Mouse (Mus musculus) liver, adult 2 months (tissue): ENCODE measurements around the gene Gm3854. TPM values are rescaled to one million over a fixed set of nuclear protein-coding genes. Genes with fewer than 3 reads are reported as not detected.

Experiments
- DNase-seq: peaks from one replicate; pipeline ENCODE4 v3.0.0-alpha.2; 2011; ENCODE audit warnings: low read depth, low spot score; ENCODE audit errors: extremely low read depth
- H3K27ac ChIP-seq: fragments of 200-500 bp; replicated peaks from 2 replicates; pipeline ENCODE4 v1.5.1; 2012; ENCODE audit warnings: low read depth, mild to moderate bottlenecking, control low read depth, inconsistent platforms, low read length; ENCODE audit not compliant: insufficient read depth
- H3K27me3 ChIP-seq: fragments of 200-500 bp; 2 replicates; pipeline ENCODE4 v1.6.1; 2012; ENCODE audit warnings: mild to moderate bottlenecking, moderate library complexity, low read length, inconsistent platforms; ENCODE audit not compliant: control insufficient read depth, insufficient read depth
- H3K36me3 ChIP-seq: fragments of 200-500 bp; 2 replicates; pipeline ENCODE4 v1.6.1; 2012; ENCODE audit warnings: low read length, inconsistent platforms; ENCODE audit not compliant: control insufficient read depth, insufficient read depth
- H3K4me1 ChIP-seq: fragments of 200-500 bp; 2 replicates; pipeline ENCODE4 v1.6.1; 2011; ENCODE audit warnings: low read length; ENCODE audit not compliant: control insufficient read depth, insufficient read depth
- H3K4me3 ChIP-seq: fragments of 200-500 bp; 2 replicates; pipeline ENCODE4 v1.5.1; 2011; ENCODE audit warnings: low read depth, mild to moderate bottlenecking, control low read depth, low read length, moderate library complexity; ENCODE audit not compliant: insufficient read depth
- H3K79me2 ChIP-seq: fragments of 200-500 bp; 2 replicates; pipeline ENCODE4 v1.6.1; 2012; ENCODE audit warnings: inconsistent platforms, mild to moderate bottlenecking, low read length, moderate library complexity; ENCODE audit not compliant: control insufficient read depth, insufficient read depth
- H3K9ac ChIP-seq: fragments of 200-500 bp; 2 replicates; pipeline ENCODE4 v1.6.1; 2012; ENCODE audit warnings: low read depth, mild to moderate bottlenecking, control low read depth, inconsistent platforms, low read length
- CTCF ChIP-seq: fragments of 200-500 bp; IDR thresholded peaks from 2 replicates; pipeline ENCODE4 v1.5.1; 2011; ENCODE audit warnings: low read depth, low read length, control low read depth
- POLR2A ChIP-seq: fragments of 200-500 bp; IDR thresholded peaks from 2 replicates; pipeline ENCODE4 v1.6.1; 2011; ENCODE audit warnings: low read length, control low read depth; ENCODE audit not compliant: insufficient read depth; ENCODE audit errors: extremely low read depth
- WGBS: fragments of 180-500 bp; shearing (Covaris S2); methylation state at CpG from one replicate; pipeline ENCODE4 v1.1.7; 2018; 5-methylcytosine and 5-hydroxymethylcytosine counted together
- polyA plus RNA-seq: library from polyadenylated mRNA; depleted of rRNA; stranded (reverse); fragments of >200 nt; gene quantifications from 2 replicates; pipeline ENCODE4 v1.2.3, GENCODE M21; 2012
- total RNA-seq: library from RNA; depleted of rRNA; stranded (reverse); fragments of >200 nt; gene quantifications from 2 replicates; pipeline ENCODE4 v1.2.3, GENCODE M21; 2014

Gm3854 gene
- total and polyA plus RNA-seq, 2 experiments = under 0.01 TPM; not detected in 1

GRCm38 (mm10) chr7:6372993-6373392 lies 29.4 kb downstream of the Gm3854 start:
- H3K36me3 ChIP-seq = peaks cover 22% of the 10 kb centered on the region
- H3K27ac ChIP-seq = no peak overlapping the region
- H3K4me3 ChIP-seq = no peak overlapping the region
- H3K4me1 ChIP-seq = no peaks in the 10 kb centered on the region
- no peak for DNase-seq
- 81% methylated on average over 3 of the region's 3 CpGs for WGBS
- no peaks in the 10 kb centered on the region for H3K27me3 ChIP-seq
- no peak for TF ChIP-seq POLR2A
- no peak for TF ChIP-seq CTCF
- no peak overlapping the region for H3K9ac ChIP-seq
- no peaks in the 10 kb centered on the region for H3K79me2 ChIP-seq

GRCm38 (mm10) chr7:6378441-6378840 lies 34.9 kb downstream of the Gm3854 start:
- Histone ChIP-seq H3K27me3 (no peaks in the 10 kb centered on the region), H3K36me3 (peaks cover 8% of the 10 kb centered on the region), H3K4me3 (no peak overlapping the region), H3K4me1 (peaks cover under 1% of the 10 kb centered on the region; the same call in 1 of the 2 replicates), H3K27ac (no peak overlapping the region), H3K9ac (no peak overlapping the region), H3K79me2 (no peaks in the 10 kb centered on the region)
- no peak for DNase-seq
- TF ChIP-seq POLR2A (no peak), CTCF (no peak)
- WGBS = 85% methylated on average over 8 of the region's 8 CpGs

GRCm38 (mm10) chr7:6381431-6381830 lies 37.9 kb downstream of the Gm3854 start:
- DNase-seq = no peak
- peaks cover 3% of the 10 kb centered on the region; the same call in 1 of the 2 replicates for H3K4me1 ChIP-seq
- peaks cover 5% of the 10 kb centered on the region; the same call in 1 of the 2 replicates for H3K36me3 ChIP-seq
- no peak overlapping the region for H3K9ac ChIP-seq
- no peak overlapping the region for H3K4me3 ChIP-seq
- no peaks in the 10 kb centered on the region for H3K27me3 ChIP-seq
- H3K79me2 ChIP-seq = no peaks in the 10 kb centered on the region
- WGBS = 82% methylated on average over 2 of the region's 2 CpGs
- no peak overlapping the region for H3K27ac ChIP-seq
- TF ChIP-seq CTCF = no peak

DNA sequence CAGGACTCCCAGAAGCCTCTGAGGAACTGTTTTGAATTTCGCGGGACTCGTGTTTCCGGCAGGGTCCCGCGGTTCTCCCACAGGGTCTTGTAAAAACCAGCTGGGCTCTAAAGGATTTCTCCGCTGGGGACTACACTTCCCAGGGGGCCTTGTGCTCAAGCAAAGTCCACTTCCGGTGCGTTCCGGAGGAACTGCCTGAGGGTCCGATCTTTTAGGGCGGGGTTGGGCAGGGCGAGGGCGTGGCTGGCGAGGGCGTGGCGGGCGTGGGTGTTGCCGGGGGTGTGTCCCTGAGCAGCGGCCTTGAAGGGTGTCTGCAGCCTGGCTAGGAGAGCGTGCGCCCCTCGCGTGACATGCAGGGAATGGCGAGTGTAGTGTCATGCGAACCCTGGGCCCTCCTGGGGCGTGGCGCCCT lies 39.5 kb downstream of the Gm3854 start, which contains the start of gene Zfp28:
Zfp28 (plus strand) TSS at position 252 of the 412 bp plus-strand sequence.
- H3K4me1 ChIP-seq = peaks cover 3% of the 10 kb centered on the region; the same call in 1 of the 2 replicates
- peak; percentile 80 for DNase-seq
- no peaks in the 10 kb centered on the region for H3K79me2 ChIP-seq
- H3K9ac ChIP-seq = peak within 1 kb of the TSS; percentile 62
- H3K36me3 ChIP-seq = peaks cover 2% of the 10 kb centered on the region; the same call in 1 of the 2 replicates
- no peaks in the 10 kb centered on the region for H3K27me3 ChIP-seq
- under 1% methylated on average over 27 of the region's 28 CpGs for WGBS
- H3K4me3 ChIP-seq = peak within 1 kb of the TSS; percentile 71
- TF ChIP-seq POLR2A = no peak
- TF ChIP-seq CTCF = no peak
- no peak within 1 kb of the TSS for H3K27ac ChIP-seq

- TF ChIP-seq POLR2A = no peak
- no peak for TF ChIP-seq CTCF
- no peaks in the 10 kb centered on the region for H3K79me2 ChIP-seq
- no peak for DNase-seq
- H3K27me3 ChIP-seq = no peaks in the 10 kb centered on the region
- WGBS = 70% methylated on average over 8 of the region's 8 CpGs
- peaks cover 3% of the 10 kb centered on the region; the same call in 1 of the 2 replicates for H3K4me1 ChIP-seq
- H3K36me3 ChIP-seq = no peaks in the 10 kb centered on the region; the same call in 1 of the 2 replicates
- no peak overlapping the region; the same call in 1 of the 2 replicates for H3K4me3 ChIP-seq
- no peak overlapping the region for H3K27ac ChIP-seq
- no peak overlapping the region for H3K9ac ChIP-seq
Measured at GRCm38 (mm10) chr7:6384011-6384410, 40.5 kb downstream of the Gm3854 start.

- no peak overlapping the region for H3K9ac ChIP-seq
- H3K27me3 ChIP-seq = no peaks in the 10 kb centered on the region
- H3K36me3 ChIP-seq = peaks cover 2% of the 10 kb centered on the region; the same call in 1 of the 2 replicates
- H3K4me3 ChIP-seq = no peak overlapping the region
- no peak overlapping the region for H3K27ac ChIP-seq
- TF ChIP-seq CTCF (no peak), POLR2A (no peak)
- WGBS = 75% methylated on average over 8 of the region's 8 CpGs
- H3K4me1 ChIP-seq = peaks cover 3% of the 10 kb centered on the region; the same call in 1 of the 2 replicates
- no peak for DNase-seq
- no peaks in the 10 kb centered on the region for H3K79me2 ChIP-seq
Measured at GRCm38 (mm10) chr7:6386995-6387394, 43.4 kb downstream of the Gm3854 start.
